Mouse (Mus musculus) kidney, embryonic 16.5 days (tissue): ENCODE data around the gene Dusp5. TPM values are rescaled to one million over a fixed set of nuclear protein-coding genes. Genes with fewer than 3 reads are reported as not detected.

Experiments
- ATAC-seq: fragments of 200-750 bp; cut with Nextera tagmentation; 2 replicates; pipeline ENCODE4 v1.8.0; 2017; ENCODE audit warnings: moderate TSS enrichment; ENCODE audit not compliant: low FRiP score, low TSS enrichment
- H3K27ac ChIP-seq: fragments of 300-500 bp; sonication (generic); 2 replicates; pipeline ENCODE4 v1.5.1; 2014; ENCODE audit warnings: low read length
- H3K27me3 ChIP-seq: fragments of 300-500 bp; sonication (generic); 2 replicates; pipeline ENCODE4 v1.6.1; 2014; ENCODE audit warnings: low read length, control low read depth, mixed read lengths; ENCODE audit not compliant: insufficient read depth
- H3K36me3 ChIP-seq: fragments of 300-500 bp; sonication (generic); 2 replicates; pipeline ENCODE4 v1.6.1; 2014; ENCODE audit warnings: low read length, control low read depth, mixed read lengths; ENCODE audit not compliant: insufficient read depth
- H3K4me1 ChIP-seq: fragments of 300-500 bp; sonication (generic); 2 replicates; pipeline ENCODE4 v1.6.1; 2014; ENCODE audit warnings: low read length, control low read depth, mixed read lengths; ENCODE audit not compliant: insufficient read depth
- H3K4me2 ChIP-seq: fragments of 300-500 bp; sonication (generic); replicated peaks from 2 replicates; pipeline ENCODE4 v1.6.1; 2014; ENCODE audit warnings: low read depth, low read length
- H3K4me3 ChIP-seq: fragments of 300-500 bp; sonication (generic); 2 replicates; pipeline ENCODE4 v1.5.1; 2014; ENCODE audit warnings: mild to moderate bottlenecking, low read length
- H3K9ac ChIP-seq: fragments of 300-500 bp; sonication (generic); replicated peaks from 2 replicates; pipeline ENCODE4 v1.6.1; 2014; ENCODE audit warnings: low read length
- H3K9me3 ChIP-seq: fragments of 300-500 bp; sonication (generic); 2 replicates; pipeline ENCODE4 v1.6.1; 2016; ENCODE audit warnings: low read length, control low read depth
- WGBS: fragments of 180-500 bp; shearing (Covaris S2); extraction: QIAGEN DNeasy Blood & Tissue Kit; methylation state at CpG from one replicate; pipeline ENCODE4 v1.1.7; 2014; 5-methylcytosine and 5-hydroxymethylcytosine counted together
- polyA plus RNA-seq: library from polyadenylated mRNA; unstranded; fragments of >200 nt; fragmentation: Nextera tagmentation; extraction: Ambion mirVana; gene quantifications from 2 replicates; pipeline ENCODE4 v1.2.1, GENCODE M21; 2015

Gene Dusp5
- polyA plus RNA-seq = 9.6 and 9.7 TPM in 2 replicates

DNA sequence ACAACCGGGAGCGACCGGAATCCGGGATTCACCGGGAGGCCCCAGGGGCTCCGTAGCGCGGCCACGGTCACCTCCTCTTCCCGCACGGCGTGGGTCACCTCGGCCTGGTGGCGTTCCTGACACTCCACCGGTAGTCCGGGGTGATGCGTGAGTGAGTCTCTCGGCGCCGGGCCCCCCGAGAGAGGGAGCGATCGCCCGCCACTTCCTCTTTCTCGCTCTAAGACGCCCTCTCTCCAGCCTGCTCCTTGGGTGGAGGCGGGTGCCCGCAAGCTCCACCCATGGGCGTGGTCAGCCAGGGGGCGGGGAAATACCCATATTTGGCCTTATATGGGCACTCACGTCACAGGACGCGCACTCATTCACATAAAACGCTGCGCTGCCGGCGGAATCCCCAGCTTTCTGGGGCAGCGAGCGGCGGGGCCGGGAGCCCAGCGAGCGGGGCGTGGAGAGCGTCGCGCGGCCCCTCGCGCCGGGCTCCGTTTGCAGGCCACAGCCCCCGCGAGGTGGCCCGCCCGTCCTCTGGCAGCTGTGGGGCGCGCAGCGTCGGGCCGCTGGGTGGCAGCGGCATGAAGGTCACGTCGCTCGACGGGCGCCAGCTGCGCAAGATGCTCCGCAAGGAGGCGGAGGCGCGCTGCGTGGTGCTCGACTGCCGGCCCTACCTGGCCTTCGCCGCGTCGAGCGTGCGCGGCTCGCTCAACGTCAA lies at the start of gene Dusp5:
TSS of gene Dusp5 (plus strand) at position 358 of the 703 bp plus-strand sequence.
- Histone ChIP-seq H3K36me3 (no peaks in the 10 kb centered on the region), H3K9ac (peak within 1 kb of the TSS; percentile 80), H3K4me2 (peak within 1 kb of the TSS; percentile 97), H3K9me3 (no peaks in the 10 kb centered on the region), H3K27ac (peak within 1 kb of the TSS; percentile 62), H3K27me3 (peaks cover 9% of the 10 kb centered on the region; the same call in 1 of the 2 replicates), H3K4me1 (peaks cover 39% of the 10 kb centered on the region), H3K4me3 (peak within 1 kb of the TSS; percentile 76)
- peak; percentile 87 for ATAC-seq
- WGBS = under 1% methylated on average over 82 of the region's 84 CpGs

DNA sequence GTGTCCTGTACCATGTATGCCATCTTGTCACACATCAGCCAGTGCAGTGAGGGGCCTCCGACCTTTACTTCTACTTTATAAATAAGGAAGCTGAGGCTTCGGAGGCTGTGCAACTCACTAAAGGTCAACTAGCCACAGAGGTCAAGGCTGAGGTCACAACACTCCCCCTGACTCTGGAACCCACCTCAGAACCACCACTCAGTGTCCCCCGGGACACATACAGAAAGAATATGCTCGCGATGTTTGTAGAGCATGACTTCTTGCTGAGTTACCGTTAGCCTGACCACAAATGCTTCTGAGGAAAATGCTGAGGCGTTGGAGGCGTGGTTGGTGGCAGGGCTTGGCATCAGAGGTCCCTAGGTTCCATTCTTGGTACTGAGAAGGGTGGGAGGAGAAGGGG lies 49.3 kb upstream of the Dusp5 start:
- Histone ChIP-seq H3K27me3 (no peaks in the 10 kb centered on the region; the same call in 1 of the 2 replicates), H3K4me2 (no peak overlapping the region), H3K27ac (no peak overlapping the region), H3K36me3 (no peaks in the 10 kb centered on the region), H3K4me3 (no peak overlapping the region), H3K9ac (no peak overlapping the region), H3K9me3 (no peaks in the 10 kb centered on the region), H3K4me1 (no peaks in the 10 kb centered on the region)
- ATAC-seq = no peak
- WGBS = 73% methylated on average over 8 of the region's 8 CpGs

DNA sequence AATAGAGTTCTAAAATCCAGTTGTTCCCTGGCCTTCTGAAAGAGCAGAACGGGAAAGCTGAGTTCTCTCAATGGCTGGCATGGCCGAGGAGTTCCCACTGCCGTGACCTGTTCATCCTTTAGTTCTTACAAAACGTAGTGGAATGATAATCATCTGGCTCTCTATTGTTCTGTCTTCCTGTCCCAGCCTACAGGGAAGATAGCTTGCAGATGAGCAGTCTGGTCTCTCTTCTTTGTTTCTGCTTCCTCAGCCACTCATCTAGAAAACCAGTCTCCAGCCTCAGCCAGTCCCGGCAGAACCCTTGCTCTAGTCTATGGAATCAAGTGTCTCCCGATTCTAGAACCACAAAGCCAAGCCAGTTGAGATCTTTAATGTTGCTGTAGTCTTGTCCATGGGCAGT lies 46.8 kb upstream of the Dusp5 start:
- WGBS = 74% methylated on average over 6 of the region's 6 CpGs
- Histone ChIP-seq H3K9me3 (no peaks in the 10 kb centered on the region), H3K4me1 (no peaks in the 10 kb centered on the region), H3K4me2 (no peak overlapping the region), H3K27ac (no peak overlapping the region), H3K27me3 (no peaks in the 10 kb centered on the region; the same call in 1 of the 2 replicates), H3K9ac (no peak overlapping the region), H3K4me3 (no peak overlapping the region), H3K36me3 (no peaks in the 10 kb centered on the region)
- ATAC-seq = no peak

DNA sequence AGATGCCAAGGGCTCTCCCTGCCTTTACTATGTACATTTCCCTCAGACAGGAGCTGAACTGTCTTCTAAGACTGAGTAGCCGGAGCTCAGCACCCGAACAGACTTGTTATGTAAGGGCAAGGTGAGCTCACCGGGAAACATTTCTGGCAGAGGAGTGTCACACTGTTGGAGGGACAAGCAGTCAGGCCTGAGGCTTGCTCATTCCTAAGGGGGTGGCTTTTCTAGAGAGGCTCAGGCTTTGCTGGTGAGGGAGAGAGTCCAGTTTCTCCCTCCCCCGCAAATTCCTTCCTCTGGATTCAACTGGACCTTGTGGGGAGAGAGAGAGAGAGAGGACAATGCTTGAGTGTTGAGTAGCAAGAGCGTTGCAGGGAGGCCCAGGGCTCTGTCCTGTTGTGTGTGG lies 46.4 kb upstream of the Dusp5 start:
- H3K4me2 ChIP-seq = no peak overlapping the region
- no peaks in the 10 kb centered on the region for H3K4me1 ChIP-seq
- ATAC-seq = no peak

DNA sequence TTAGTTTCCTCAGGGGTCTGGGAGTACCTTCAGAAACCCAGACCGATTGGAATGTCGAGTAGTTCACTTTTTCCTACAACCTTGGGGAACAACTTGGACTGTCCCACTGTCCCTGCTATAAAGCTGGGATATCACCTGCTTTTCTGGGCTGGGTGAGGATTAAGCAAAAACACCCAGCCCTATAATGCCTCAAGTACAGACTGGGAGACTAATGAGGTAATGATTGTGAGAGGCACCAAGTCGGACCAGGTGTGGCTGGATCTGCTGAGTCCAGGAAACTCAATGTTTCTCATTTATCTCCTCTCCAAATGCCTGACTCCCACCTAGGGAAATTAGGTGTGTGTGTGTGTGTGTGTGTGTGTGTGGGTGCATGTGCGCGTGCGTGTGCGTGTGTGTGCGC lies 44.9 kb upstream of the Dusp5 start:
- 90% methylated on average over 8 of the region's 8 CpGs for WGBS
- ATAC-seq = no peak

More for the DNA sequence above, 46.4 kb upstream of the Dusp5 start:
- Histone ChIP-seq H3K27me3 (no peaks in the 10 kb centered on the region; the same call in 1 of the 2 replicates), H3K27ac (no peak overlapping the region), H3K4me3 (no peak overlapping the region), H3K9ac (no peak overlapping the region), H3K9me3 (no peaks in the 10 kb centered on the region), H3K36me3 (no peaks in the 10 kb centered on the region)
- 79% methylated on average over 5 of the region's 5 CpGs for WGBS

DNA sequence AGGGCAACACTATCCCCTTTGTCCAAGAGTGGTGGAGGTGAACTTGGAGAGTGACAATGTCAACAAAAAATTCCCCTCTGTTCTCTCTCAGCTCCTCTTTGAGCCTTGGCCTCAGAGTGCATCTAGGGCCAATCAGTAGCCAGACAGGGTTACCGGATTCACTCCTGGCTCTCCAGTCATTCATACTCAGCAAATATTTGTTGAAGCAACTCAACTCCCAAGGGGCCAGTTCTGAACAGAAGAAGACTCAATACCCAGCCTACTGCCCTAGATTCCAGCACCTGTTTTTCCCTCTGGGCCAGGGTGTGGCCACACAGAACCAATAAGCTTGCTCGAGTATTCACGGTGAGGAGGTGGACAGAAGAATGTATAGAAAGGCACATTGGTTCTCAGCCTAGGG lies 44.0 kb upstream of the Dusp5 start:
- H3K9ac ChIP-seq = no peak overlapping the region
- no peak overlapping the region for H3K27ac ChIP-seq
- WGBS = 76% methylated on average over 3 of the region's 3 CpGs
- no peak overlapping the region for H3K4me2 ChIP-seq
- no peaks in the 10 kb centered on the region; the same call in 1 of the 2 replicates for H3K27me3 ChIP-seq
- H3K9me3 ChIP-seq = no peaks in the 10 kb centered on the region
- H3K4me3 ChIP-seq = no peak overlapping the region
- H3K4me1 ChIP-seq = no peaks in the 10 kb centered on the region
- ATAC-seq = no peak
- no peaks in the 10 kb centered on the region for H3K36me3 ChIP-seq

More for the DNA sequence above, 44.9 kb upstream of the Dusp5 start:
- Histone ChIP-seq H3K36me3 (no peaks in the 10 kb centered on the region), H3K27ac (no peak overlapping the region), H3K4me3 (no peak overlapping the region), H3K4me1 (no peaks in the 10 kb centered on the region), H3K9ac (no peak overlapping the region), H3K27me3 (no peaks in the 10 kb centered on the region; the same call in 1 of the 2 replicates), H3K4me2 (no peak overlapping the region), H3K9me3 (no peaks in the 10 kb centered on the region)

DNA sequence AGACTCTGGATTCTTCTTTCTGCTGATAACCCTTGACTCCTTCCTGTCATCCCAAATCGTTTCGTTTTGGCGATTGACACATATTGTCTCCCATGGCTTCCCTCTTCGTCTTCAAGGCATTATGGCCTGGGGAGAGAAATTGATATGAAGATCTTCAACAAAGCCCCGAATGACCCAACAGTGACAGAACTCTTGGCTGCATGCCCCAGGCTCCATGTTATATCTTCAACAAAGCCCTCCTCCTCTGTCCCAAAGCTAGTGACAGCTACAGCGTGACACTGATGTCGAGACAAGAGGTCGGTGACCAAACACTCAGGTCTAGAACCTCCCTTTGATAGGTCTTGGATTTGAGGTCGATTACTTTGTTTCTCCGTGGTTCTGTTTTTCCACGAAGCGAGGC lies 39.7 kb upstream of the Dusp5 start:
- ATAC-seq = no peak
- Histone ChIP-seq H3K36me3 (no peaks in the 10 kb centered on the region), H3K4me1 (no peaks in the 10 kb centered on the region), H3K9me3 (no peaks in the 10 kb centered on the region), H3K27ac (no peak overlapping the region), H3K27me3 (no peaks in the 10 kb centered on the region), H3K4me3 (no peak overlapping the region), H3K4me2 (no peak overlapping the region), H3K9ac (no peak overlapping the region)
- WGBS = 72% methylated on average over 12 of the region's 12 CpGs

DNA sequence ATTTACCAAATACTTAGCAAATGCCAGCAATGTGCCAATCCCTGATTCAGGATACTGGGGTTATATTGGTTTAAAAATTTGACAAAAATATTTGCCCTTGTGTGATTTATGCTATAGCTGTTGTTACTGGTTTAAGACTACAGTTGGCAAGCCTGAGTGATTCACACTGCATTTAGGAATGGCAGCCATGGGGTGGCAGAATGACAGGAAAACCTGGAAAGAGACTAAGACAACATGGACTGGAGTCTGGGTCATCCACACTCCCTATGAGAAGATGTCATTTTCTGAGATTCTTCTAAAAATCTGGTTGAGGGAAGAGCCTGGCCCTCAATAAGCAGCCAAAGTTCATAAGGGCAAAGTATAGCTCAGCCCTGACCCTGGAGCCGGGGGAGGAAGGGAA lies 39.0 kb upstream of the Dusp5 start:
- Histone ChIP-seq H3K9ac (no peak overlapping the region), H3K4me2 (no peak overlapping the region), H3K4me3 (no peak overlapping the region), H3K36me3 (no peaks in the 10 kb centered on the region), H3K27ac (no peak overlapping the region), H3K9me3 (no peaks in the 10 kb centered on the region), H3K4me1 (no peaks in the 10 kb centered on the region), H3K27me3 (no peaks in the 10 kb centered on the region)
- 95% methylated on average over 1 of the region's 1 CpGs for WGBS
- no peak for ATAC-seq

DNA sequence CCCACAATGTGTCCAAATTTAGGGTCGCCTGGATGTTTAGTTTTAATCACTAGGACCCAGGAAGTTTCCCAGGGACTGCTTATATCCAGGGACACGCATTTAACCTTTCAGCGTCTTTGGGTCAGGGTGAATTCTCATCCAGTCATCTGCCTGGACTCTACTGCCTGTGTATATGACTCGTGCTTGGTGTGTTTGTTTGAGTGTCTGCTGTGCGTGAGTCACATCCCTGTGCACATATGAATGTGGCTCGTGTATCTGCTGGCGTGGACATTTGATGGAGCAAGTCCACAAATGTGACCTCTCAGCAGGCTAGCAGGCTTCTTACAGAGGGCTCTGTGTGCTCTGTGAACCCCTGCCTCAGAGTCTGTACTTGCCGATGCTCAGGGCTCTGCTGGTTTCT lies 38.0 kb upstream of the Dusp5 start:
- Histone ChIP-seq H3K9me3 (no peaks in the 10 kb centered on the region), H3K36me3 (no peaks in the 10 kb centered on the region), H3K4me1 (no peaks in the 10 kb centered on the region), H3K4me3 (no peak overlapping the region), H3K27ac (no peak overlapping the region), H3K27me3 (no peaks in the 10 kb centered on the region), H3K9ac (no peak overlapping the region), H3K4me2 (no peak overlapping the region)
- WGBS = 77% methylated on average over 8 of the region's 8 CpGs
- no peak for ATAC-seq

DNA sequence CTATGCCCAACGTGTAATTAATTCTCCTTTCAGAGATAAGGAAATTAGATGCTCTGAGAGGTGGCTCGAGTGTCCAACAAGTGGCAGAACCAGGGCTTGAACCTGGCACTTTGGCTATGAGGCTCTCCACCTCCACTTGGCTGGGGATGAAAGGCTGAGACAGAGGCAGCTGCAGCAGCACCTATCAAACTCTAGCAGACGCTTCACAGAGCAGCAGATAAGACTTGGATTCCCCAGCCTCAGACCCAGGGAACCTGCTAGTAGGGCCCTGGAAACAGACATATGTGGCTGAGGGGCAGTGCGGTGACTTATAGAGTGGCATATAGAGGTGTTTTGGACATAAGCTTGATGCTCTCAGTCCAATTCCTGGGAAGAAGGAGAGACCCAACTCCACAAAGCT lies 36.4 kb upstream of the Dusp5 start:
- no peaks in the 10 kb centered on the region for H3K4me1 ChIP-seq
- no peak overlapping the region for H3K4me3 ChIP-seq
- H3K4me2 ChIP-seq = no peak overlapping the region
- no peak overlapping the region for H3K9ac ChIP-seq
- ATAC-seq = no peak
- no peaks in the 10 kb centered on the region for H3K27me3 ChIP-seq
- no peak overlapping the region for H3K27ac ChIP-seq
- no peaks in the 10 kb centered on the region for H3K9me3 ChIP-seq
- no peaks in the 10 kb centered on the region for H3K36me3 ChIP-seq
- WGBS = 74% methylated on average over 4 of the region's 4 CpGs
